ENCODE assay signal across 10 mouse cellular contexts in the genomic region with DNA sequence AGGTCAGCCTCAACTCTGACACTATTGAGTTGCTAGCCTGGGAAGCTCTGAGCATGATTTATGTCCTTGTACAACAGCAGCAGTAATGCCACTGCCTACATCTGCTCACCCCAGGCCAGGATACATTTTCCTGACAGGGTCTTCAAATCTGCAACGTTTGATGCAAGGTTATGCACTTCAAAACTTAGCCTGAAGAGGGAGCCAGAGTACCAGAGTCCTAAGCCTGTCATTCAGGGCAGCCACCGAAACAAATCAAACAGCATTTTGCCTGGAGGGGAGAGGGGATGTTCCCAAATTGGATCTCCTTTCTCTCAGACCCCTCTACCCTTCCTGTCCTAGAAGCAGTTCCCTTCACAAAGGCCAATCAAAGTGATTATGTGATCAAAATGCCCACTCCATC. TPM values are rescaled to one million over a fixed set of nuclear protein-coding genes. Genes with fewer than 3 reads are reported as not detected.
DNase-seq lines count a peak whose midpoint lies in the region; ATAC-seq and TF ChIP-seq lines count a peak whose summit lies in the region.
"Had no signal": no experiment of that assay in that cellular context is flagged by ENCODE, and none has a peak within 500 bp of the region (broad histone marks: within the 10 kb centered on the region; RNA-seq: fewer than 3 reads in every experiment).

No protein-coding gene starts in this region.

- no peak for ATAC-seq in intestine, postnatal 0 days
- ATAC-seq in intestine, embryonic 15.5 days, result no peak
- ATAC-seq in midbrain, embryonic 12.5 days (ENCODE audit: low FRiP score, low read depth), result 0 out of 2 replicates have a peak, but pooled peaks have one; percentile 38

- H3K27ac ChIP-seq in intestine, postnatal 0 days (ENCODE audit: low read depth, low read length), result no peak overlapping the region
- no peak overlapping the region for H3K27ac ChIP-seq in intestine, embryonic 15.5 days
- H3K27ac ChIP-seq in midbrain, embryonic 12.5 days (replicated peaks), result no peak overlapping the region

- peak; percentile 62 for DNase-seq in brain, adult 2 months (ENCODE audit: low read depth, low spot score)
- peak; percentile 33 for DNase-seq in kidney, postnatal 10 days
- no peak for DNase-seq in MN1 (ENCODE audit: low spot score)
- DNase-seq in spleen, postnatal 14 days (ENCODE audit: low spot score in 2 of 2), result no peak

- H3K9me3 ChIP-seq in intestine, postnatal 0 days (ENCODE audit: control insufficient read depth), result no peaks in the 10 kb centered on the region
- no peaks in the 10 kb centered on the region for H3K9me3 ChIP-seq in intestine, embryonic 15.5 days
- H3K9me3 ChIP-seq in E14TG2a.4 (ENCODE audit: low read length), result no peaks in the 10 kb centered on the region
- H3K9me3 ChIP-seq in midbrain, embryonic 12.5 days, result no peaks in the 10 kb centered on the region

- H3K9ac ChIP-seq in intestine, postnatal 0 days (ENCODE audit: low read depth, low read length), result no peak overlapping the region
- H3K9ac ChIP-seq in intestine, embryonic 15.5 days, result no peak overlapping the region
- H3K9ac ChIP-seq in midbrain, embryonic 12.5 days (replicated peaks), result no peak overlapping the region

- H3K27me3 ChIP-seq in intestine, postnatal 0 days (replicated peaks; ENCODE audit: control insufficient read depth, insufficient read depth, low read length), result no peaks in the 10 kb centered on the region
- no peaks in the 10 kb centered on the region for H3K27me3 ChIP-seq in intestine, embryonic 15.5 days (replicated peaks)
- 0 out of 2 replicates have a peak, but pooled peaks cover 3% of the 10 kb centered on the region for H3K27me3 ChIP-seq in E14TG2a.4 (ENCODE audit: insufficient read depth, low read length)
- no peaks in the 10 kb centered on the region for H3K27me3 ChIP-seq in midbrain, embryonic 12.5 days

- 7% methylated on average over 2 of the region's 2 CpGs for WGBS in intestine, postnatal 0 days
- WGBS in intestine, embryonic 15.5 days, result 2% methylated on average over 2 of the region's 2 CpGs
- 2% methylated on average over 2 of the region's 2 CpGs for WGBS in midbrain, embryonic 12.5 days

- no peaks in the 10 kb centered on the region for H3K4me1 ChIP-seq in intestine, postnatal 0 days (replicated peaks; ENCODE audit: control insufficient read depth, insufficient read depth, low read length)
- no peaks in the 10 kb centered on the region for H3K4me1 ChIP-seq in intestine, embryonic 15.5 days (replicated peaks)
- no peaks in the 10 kb centered on the region for H3K4me1 ChIP-seq in E14TG2a.4 (replicated peaks; ENCODE audit: low read depth, low read length)
- H3K4me1 ChIP-seq in midbrain, embryonic 12.5 days, result no peaks in the 10 kb centered on the region

- peak; percentile 72 for TF ChIP-seq CTCF in intestine, postnatal 0 days (IDR thresholded peaks at IDR 0.05; ENCODE audit: low read depth)
- peak; percentile 71 for TF ChIP-seq CTCF in E14TG2a.4 (conservative IDR thresholded peaks at IDR 0.05; ENCODE audit: low read length)

- H3K4me2 ChIP-seq in intestine, postnatal 0 days (replicated peaks; ENCODE audit: low read depth), result no peak overlapping the region
- no peak overlapping the region for H3K4me2 ChIP-seq in intestine, embryonic 15.5 days (replicated peaks)
- H3K4me2 ChIP-seq in midbrain, embryonic 12.5 days (replicated peaks), result no peak overlapping the region

- H3K36me3 ChIP-seq in intestine, postnatal 0 days (ENCODE audit: control insufficient read depth, insufficient read depth), result no peaks in the 10 kb centered on the region
- no peaks in the 10 kb centered on the region for H3K36me3 ChIP-seq in intestine, embryonic 15.5 days
- no peaks in the 10 kb centered on the region for H3K36me3 ChIP-seq in E14TG2a.4 (ENCODE audit: insufficient read depth, low read length)
- no peaks in the 10 kb centered on the region for H3K36me3 ChIP-seq in midbrain, embryonic 12.5 days

- no peak overlapping the region for H3K4me3 ChIP-seq in intestine, postnatal 0 days (ENCODE audit: low read depth, low read length)
- H3K4me3 ChIP-seq in intestine, embryonic 15.5 days (replicated peaks), result no peak overlapping the region
- H3K4me3 ChIP-seq in E14TG2a.4 (replicated peaks; ENCODE audit: low read length), result no peak overlapping the region
- no peak overlapping the region for H3K4me3 ChIP-seq in midbrain, embryonic 12.5 days
- H3K4me3 ChIP-seq: myocyte had no signal

RNA-seq across cellular contexts. Expression of a gene that starts 30.1 kb away (rescaled TPM):
- not detected in 2 replicates for polyA plus RNA-seq in intestine, postnatal 0 days (2015; fragmentation: Nextera tagmentation; extraction: Ambion mirVana)
- polyA plus RNA-seq in intestine, embryonic 15.5 days (2015; fragmentation: Nextera tagmentation; extraction: Ambion mirVana), result not detected in 2 replicates
- polyA plus RNA-seq in midbrain, embryonic 12.5 days (2016; fragmentation: Nextera tagmentation; extraction: Ambion mirVana), result not detected in 2 replicates
- polyA plus RNA-seq: myocyte had no signal

RNA-seq across cellular contexts. Expression of a gene that starts 45.9 kb away (rescaled TPM):
- polyA plus RNA-seq in intestine, postnatal 0 days (2015; fragmentation: Nextera tagmentation; extraction: Ambion mirVana), result not detected in 2 replicates
- not detected in 2 replicates for polyA plus RNA-seq in intestine, embryonic 15.5 days (2015; fragmentation: Nextera tagmentation; extraction: Ambion mirVana)
- not detected in 2 replicates for polyA plus RNA-seq in midbrain, embryonic 12.5 days (2016; fragmentation: Nextera tagmentation; extraction: Ambion mirVana)
- polyA plus RNA-seq: heart, embryonic 16.5 days; myocyte had no signal

Comparison
In these comparisons a context has a peak if more than half of its experiments do, and no peak if none do; other contexts are left out.
1. DNase-seq: peak in brain, adult 2 months (single experiment) and kidney, postnatal 10 days (single experiment); none in MN1 (single experiment) and spleen, postnatal 14 days (0 of 2).